Mouse (Mus musculus): ENCODE measurements around the gene Frmd4a. TPM values are rescaled to one million over a fixed set of nuclear protein-coding genes. Genes with fewer than 3 reads are reported as not detected.
A peak's percentile ranks its signal among the peaks of the same experiment; 100 is the strongest.

Gene Frmd4a
- polyA plus RNA-seq, 1 experiment, result 13.5 TPM

DNA sequence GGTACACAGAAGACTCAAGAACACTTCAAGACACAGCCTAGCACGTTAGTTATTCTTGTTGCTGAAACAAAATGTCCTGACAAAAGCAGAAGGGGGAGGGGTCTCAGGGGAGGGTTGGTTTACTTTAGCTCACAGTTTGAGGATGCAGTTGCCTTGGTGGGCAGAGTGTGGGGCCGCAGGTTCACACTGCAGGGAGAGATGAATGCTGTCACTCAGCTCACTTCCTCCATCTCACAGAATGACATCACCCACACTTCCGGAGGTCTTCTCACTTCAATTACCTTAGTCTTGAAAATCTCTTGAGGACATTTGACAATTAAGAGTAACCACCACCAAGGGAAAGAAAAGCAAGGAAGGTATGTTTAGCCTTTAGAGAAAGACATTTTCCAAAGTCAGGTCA lies 574.1 kb downstream of the Frmd4a start:
- no peak for DNase-seq (ENCODE audit: low read depth in 1 of 2, low spot score in 2 of 2)
- TF ChIP-seq CTCF (IDR thresholded peaks at IDR 0.05; ENCODE audit: extremely low read depth, insufficient read depth, insufficient read length, insufficient replicate concordance) (no peak), POLR2A (IDR thresholded peaks at IDR 0.05; ENCODE audit: low read depth, low read length) (no peak)
- no peaks in the 10 kb centered on the region for H3K4me1 ChIP-seq (ENCODE audit: control insufficient read depth, insufficient read depth, insufficient read length)
- H3K27ac ChIP-seq (ENCODE audit: insufficient read depth, low read length), result no peak overlapping the region
- no peaks in the 10 kb centered on the region for H3K27me3 ChIP-seq (ENCODE audit: control insufficient read depth, insufficient read depth, low read length)
- no peaks in the 10 kb centered on the region for H3K36me3 ChIP-seq (ENCODE audit: control insufficient read depth, insufficient read depth, low read length)
- H3K4me3 ChIP-seq (ENCODE audit: extremely low read depth, insufficient read depth, insufficient read length), result no peak overlapping the region
- 70% methylated on average over 3 of the region's 3 CpGs for whole genome bisulfite sequencing

DNA sequence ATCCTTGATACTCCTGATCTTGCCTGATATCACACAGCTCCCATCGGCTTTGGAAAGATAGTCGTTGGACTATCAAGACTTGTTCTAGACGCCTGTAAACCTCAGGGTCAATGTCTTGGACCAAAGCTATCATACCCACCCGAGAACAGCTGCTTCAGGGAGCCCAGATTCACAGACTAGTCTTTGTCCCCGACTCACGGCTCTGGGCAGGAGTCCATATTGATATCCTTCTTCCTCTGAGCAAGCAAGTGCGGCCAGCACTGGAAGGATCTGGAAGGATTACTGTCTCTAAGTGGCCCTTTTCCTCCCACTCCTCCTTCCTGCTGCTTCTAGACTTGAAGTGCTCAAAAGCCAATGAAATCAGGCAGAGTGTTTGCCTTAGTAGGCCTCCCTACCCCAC lies 575.1 kb downstream of the Frmd4a start:
- WGBS, result 92% methylated on average over 7 of the region's 7 CpGs
- no peak for DNase-seq (ENCODE audit: low read depth in 1 of 2, low spot score in 2 of 2)
- H3K4me3 ChIP-seq (ENCODE audit: extremely low read depth, insufficient read depth, insufficient read length), result no peak overlapping the region
- no peaks in the 10 kb centered on the region for H3K4me1 ChIP-seq (ENCODE audit: control insufficient read depth, insufficient read depth, insufficient read length)
- no peak overlapping the region for H3K27ac ChIP-seq (ENCODE audit: insufficient read depth, low read length)
- TF ChIP-seq POLR2A (IDR thresholded peaks at IDR 0.05; ENCODE audit: low read depth, low read length), result no peak
- TF ChIP-seq CTCF (IDR thresholded peaks at IDR 0.05; ENCODE audit: extremely low read depth, insufficient read depth, insufficient read length, insufficient replicate concordance), result no peak
- H3K36me3 ChIP-seq (ENCODE audit: control insufficient read depth, insufficient read depth, low read length), result no peaks in the 10 kb centered on the region
- H3K27me3 ChIP-seq (ENCODE audit: control insufficient read depth, insufficient read depth, low read length), result no peaks in the 10 kb centered on the region

GRCm38 (mm10) chr2:4593433-4593832 lies 575.9 kb downstream of the Frmd4a start:
- H3K27me3 ChIP-seq (ENCODE audit: control insufficient read depth, insufficient read depth, low read length), result no peaks in the 10 kb centered on the region
- 45% methylated on average over 9 of the region's 9 CpGs for WGBS
- no peak overlapping the region for H3K4me3 ChIP-seq (ENCODE audit: extremely low read depth, insufficient read depth, insufficient read length)
- H3K36me3 ChIP-seq (ENCODE audit: control insufficient read depth, insufficient read depth, low read length), result no peaks in the 10 kb centered on the region
- DNase-seq (ENCODE audit: low read depth in 1 of 2, low spot score in 2 of 2), result no peak
- H3K4me1 ChIP-seq (ENCODE audit: control insufficient read depth, insufficient read depth, insufficient read length), result no peaks in the 10 kb centered on the region
- no peak overlapping the region for H3K27ac ChIP-seq (ENCODE audit: insufficient read depth, low read length)
- TF ChIP-seq POLR2A (IDR thresholded peaks at IDR 0.05; ENCODE audit: low read depth, low read length), result no peak
- TF ChIP-seq CTCF (IDR thresholded peaks at IDR 0.05; ENCODE audit: extremely low read depth, insufficient read depth, insufficient read length, insufficient replicate concordance), result no peak

DNA sequence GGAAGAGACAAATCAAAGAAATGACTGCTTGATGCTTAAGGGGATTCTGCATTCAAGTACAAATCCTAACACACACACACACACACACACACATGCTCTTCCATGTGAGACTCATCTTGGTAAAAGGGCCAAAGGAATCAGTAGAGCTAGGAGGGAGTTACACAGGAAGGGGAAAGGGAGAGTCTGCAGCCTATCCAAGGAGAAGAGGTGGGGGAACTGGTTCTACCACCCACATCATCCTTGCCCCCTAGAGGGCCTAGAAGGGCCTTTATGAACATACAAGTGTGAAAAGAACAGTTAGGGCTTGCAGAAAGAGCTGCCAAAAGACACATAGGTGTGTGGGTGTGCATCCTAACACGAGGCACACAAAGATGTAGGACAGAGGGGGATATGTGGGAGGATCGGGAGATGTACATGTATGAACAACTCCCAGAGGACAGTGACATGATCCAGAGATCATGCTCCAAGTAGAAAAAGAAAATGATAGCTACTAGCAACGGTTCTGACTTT lies 576.4 kb downstream of the Frmd4a start:
- Histone ChIP-seq H3K36me3 (ENCODE audit: control insufficient read depth, insufficient read depth, low read length) (no peaks in the 10 kb centered on the region), H3K4me1 (ENCODE audit: control insufficient read depth, insufficient read depth, insufficient read length) (no peaks in the 10 kb centered on the region), H3K4me3 (ENCODE audit: extremely low read depth, insufficient read depth, insufficient read length) (no peak overlapping the region), H3K27ac (ENCODE audit: insufficient read depth, low read length) (no peak overlapping the region), H3K27me3 (ENCODE audit: control insufficient read depth, insufficient read depth, low read length) (no peaks in the 10 kb centered on the region)
- DNase-seq (ENCODE audit: low read depth in 1 of 2, low spot score in 2 of 2), result no peak
- 93% methylated on average over 3 of the region's 3 CpGs for WGBS
- no peak for TF ChIP-seq CTCF (IDR thresholded peaks at IDR 0.05; ENCODE audit: extremely low read depth, insufficient read depth, insufficient read length, insufficient replicate concordance)
- TF ChIP-seq POLR2A (IDR thresholded peaks at IDR 0.05; ENCODE audit: low read depth, low read length), result no peak

- H3K36me3 ChIP-seq (ENCODE audit: control insufficient read depth, insufficient read depth, low read length), result no peaks in the 10 kb centered on the region
- 95% methylated on average over 7 of the region's 7 CpGs for WGBS
- no peak for DNase-seq (ENCODE audit: low read depth in 1 of 2, low spot score in 2 of 2)
These were observed 579.5 kb downstream of the Frmd4a start for GRCm38 (mm10) chr2:4596992-4597391.

GRCm38 (mm10) chr2:4601034-4601890 lies 583.7 kb downstream of the Frmd4a start:
- Histone ChIP-seq H3K36me3 (ENCODE audit: control insufficient read depth, insufficient read depth, low read length) (0 out of 2 replicates have a peak, but pooled peaks cover 2% of the 10 kb centered on the region), H3K27me3 (ENCODE audit: control insufficient read depth, insufficient read depth, low read length) (no peaks in the 10 kb centered on the region), H3K4me3 (ENCODE audit: extremely low read depth, insufficient read depth, insufficient read length) (no peak overlapping the region), H3K27ac (ENCODE audit: insufficient read depth, low read length) (no peak overlapping the region), H3K4me1 (ENCODE audit: control insufficient read depth, insufficient read depth, insufficient read length) (no peaks in the 10 kb centered on the region)
- TF ChIP-seq POLR2A (IDR thresholded peaks at IDR 0.05; ENCODE audit: low read depth, low read length) (no peak), CTCF (IDR thresholded peaks at IDR 0.05; ENCODE audit: extremely low read depth, insufficient read depth, insufficient read length, insufficient replicate concordance) (peak; percentile 27; the same call in 1 of the 2 replicates)
- no peak for DNase-seq (ENCODE audit: low read depth in 1 of 2, low spot score in 2 of 2)
- WGBS, result 71% methylated on average over 15 of the region's 15 CpGs

More at GRCm38 (mm10) chr2:4596992-4597391, 579.5 kb downstream of the Frmd4a start:
- no peaks in the 10 kb centered on the region for H3K27me3 ChIP-seq (ENCODE audit: control insufficient read depth, insufficient read depth, low read length)
- TF ChIP-seq CTCF (IDR thresholded peaks at IDR 0.05; ENCODE audit: extremely low read depth, insufficient read depth, insufficient read length, insufficient replicate concordance) (no peak), POLR2A (IDR thresholded peaks at IDR 0.05; ENCODE audit: low read depth, low read length) (no peak)
- no peaks in the 10 kb centered on the region for H3K4me1 ChIP-seq (ENCODE audit: control insufficient read depth, insufficient read depth, insufficient read length)
- H3K4me3 ChIP-seq (ENCODE audit: extremely low read depth, insufficient read depth, insufficient read length), result no peak overlapping the region
- no peak overlapping the region for H3K27ac ChIP-seq (ENCODE audit: insufficient read depth, low read length)

Data from spleen, adult 2 months (tissue).